Mouse (Mus musculus) ovary, postnatal 14 days (tissue): ENCODE data around the gene Rabl6.

Experiments used
- DNase-seq: peaks from one replicate; pipeline ENCODE4 v3.0.0; 2022; ENCODE audit warnings: low spot score

The Rabl6 gene

GRCm38 (mm10) chr2:25541644-25542367 lies 66.5 kb downstream of the Rabl6 start:
- no peak for DNase-seq

GRCm38 (mm10) chr2:25540541-25540948 lies 67.8 kb downstream of the Rabl6 start:
- DNase-seq: no peak

GRCm38 (mm10) chr2:25536531-25536930 lies 71.8 kb downstream of the Rabl6 start:
- no peak for DNase-seq

GRCm38 (mm10) chr2:25534866-25535182 lies 73.5 kb downstream of the Rabl6 start:
- DNase-seq: no peak

GRCm38 (mm10) chr2:25534178-25534865 lies 74.0 kb downstream of the Rabl6 start:
- peak; percentile 39 for DNase-seq

- no peak for DNase-seq
These were observed 74.6 kb downstream of the Rabl6 start for GRCm38 (mm10) chr2:25533707-25534106.
